Mouse (Mus musculus) embryonic facial prominence, embryonic 15.5 days (tissue): Measurements from ENCODE around the gene Slc2a8. TPM values are rescaled to one million over a fixed set of nuclear protein-coding genes. Genes with fewer than 3 reads are reported as not detected.

Source experiments
- ATAC-seq: fragments of 200-750 bp; cut with Nextera tagmentation; 2 replicates; pipeline ENCODE4 v1.8.0; 2017; ENCODE audit warnings: low read depth, moderate TSS enrichment; ENCODE audit not compliant: insufficient number of reproducible peaks, low FRiP score, low TSS enrichment
- H3K27ac ChIP-seq: fragments of 300-500 bp; sonication (generic); replicated peaks from 2 replicates; pipeline ENCODE4 v1.5.1; 2015; ENCODE audit warnings: mild to moderate bottlenecking, inconsistent platforms
- H3K27me3 ChIP-seq: fragments of 300-500 bp; sonication (generic); 2 replicates; pipeline ENCODE4 v1.6.1; 2015; ENCODE audit warnings: inconsistent platforms
- H3K36me3 ChIP-seq: fragments of 300-500 bp; sonication (generic); 2 replicates; pipeline ENCODE4 v1.6.1; 2015; ENCODE audit warnings: mild to moderate bottlenecking, inconsistent platforms
- H3K4me1 ChIP-seq: fragments of 300-500 bp; sonication (generic); 2 replicates; pipeline ENCODE4 v1.6.1; 2015; ENCODE audit warnings: inconsistent platforms
- H3K4me2 ChIP-seq: fragments of 300-500 bp; sonication (generic); replicated peaks from 2 replicates; pipeline ENCODE4 v1.6.1; 2015; ENCODE audit warnings: mild to moderate bottlenecking, inconsistent platforms
- H3K4me3 ChIP-seq: fragments of 300-500 bp; sonication (generic); replicated peaks from 2 replicates; pipeline ENCODE4 v1.5.1; 2015; ENCODE audit warnings: mild to moderate bottlenecking, inconsistent platforms
- H3K9ac ChIP-seq: fragments of 300-500 bp; sonication (generic); 2 replicates; pipeline ENCODE4 v1.6.1; 2015; ENCODE audit warnings: inconsistent platforms
- H3K9me3 ChIP-seq: fragments of 300-500 bp; sonication (generic); replicated peaks from 2 replicates; pipeline ENCODE4 v1.6.1; 2016; ENCODE audit warnings: inconsistent platforms
- WGBS: fragments of 180-500 bp; shearing (Covaris S2); methylation state at CpG from one replicate; pipeline ENCODE4 v1.1.7; 2015; 5-methylcytosine and 5-hydroxymethylcytosine counted together
- polyA plus RNA-seq: library from polyadenylated mRNA; unstranded; fragments of >200 nt; fragmentation: Nextera tagmentation; extraction: Ambion mirVana; gene quantifications from 2 replicates; pipeline ENCODE4 v1.2.1, GENCODE M21; 2015

Slc2a8 gene
- polyA plus RNA-seq, 1 experiment from 2014 or later: 25.2 TPM

DNA sequence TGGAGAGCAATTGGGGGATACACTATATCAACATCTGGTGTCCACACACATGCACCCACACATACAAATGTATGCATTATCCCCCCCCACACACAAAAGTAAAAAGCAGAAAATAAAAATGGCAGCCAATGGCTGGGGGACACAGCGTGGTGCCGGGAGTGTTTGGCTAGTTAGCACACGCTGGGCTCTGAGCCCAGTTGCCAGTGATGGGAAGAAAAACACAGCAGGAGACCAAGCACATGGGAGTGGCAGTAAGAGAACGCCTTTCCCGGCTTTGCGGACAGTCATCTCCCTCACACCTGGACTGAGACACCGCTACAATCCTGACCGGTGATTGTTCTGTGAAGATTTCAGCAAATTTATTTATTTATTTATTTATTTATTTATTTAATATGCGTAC, 10.6 kb downstream of the Slc2a8 start:
- H3K4me1 ChIP-seq: peaks cover 9% of the 10 kb centered on the region
- H3K9me3 ChIP-seq: no peaks in the 10 kb centered on the region
- ATAC-seq: no peak
- peaks cover 27% of the 10 kb centered on the region for H3K36me3 ChIP-seq
- no peak overlapping the region for H3K9ac ChIP-seq
- no peaks in the 10 kb centered on the region for H3K27me3 ChIP-seq
- no peak overlapping the region for H3K4me2 ChIP-seq
- 54% methylated on average over 9 of the region's 9 CpGs for WGBS
- H3K27ac ChIP-seq: no peak overlapping the region
- no peak overlapping the region for H3K4me3 ChIP-seq

GRCm38 (mm10) chr2:32969326-32969725, 12.6 kb downstream of the Slc2a8 start:
- peaks cover 21% of the 10 kb centered on the region for H3K36me3 ChIP-seq
- no peak for ATAC-seq
- no peak overlapping the region for H3K27ac ChIP-seq
- no peak overlapping the region for H3K4me2 ChIP-seq
- H3K27me3 ChIP-seq: no peaks in the 10 kb centered on the region
- 86% methylated on average over 8 of the region's 8 CpGs for WGBS
- no peaks in the 10 kb centered on the region for H3K9me3 ChIP-seq
- H3K9ac ChIP-seq: no peak overlapping the region
- no peak overlapping the region for H3K4me3 ChIP-seq
- H3K4me1 ChIP-seq: peaks cover 21% of the 10 kb centered on the region

- H3K4me2 ChIP-seq: peak overlapping the region; percentile 74
- H3K4me1 ChIP-seq: peaks cover 32% of the 10 kb centered on the region
- 83% methylated on average over 9 of the region's 9 CpGs for WGBS
- ATAC-seq: no peak
- no peak overlapping the region for H3K9ac ChIP-seq
- H3K4me3 ChIP-seq: peak overlapping the region; percentile 64
- no peak overlapping the region for H3K27ac ChIP-seq
- H3K27me3 ChIP-seq: no peaks in the 10 kb centered on the region
- peaks cover 22% of the 10 kb centered on the region for H3K36me3 ChIP-seq
- H3K9me3 ChIP-seq: no peaks in the 10 kb centered on the region
These were observed 13.8 kb downstream of the Slc2a8 start for GRCm38 (mm10) chr2:32968024-32968614.

DNA sequence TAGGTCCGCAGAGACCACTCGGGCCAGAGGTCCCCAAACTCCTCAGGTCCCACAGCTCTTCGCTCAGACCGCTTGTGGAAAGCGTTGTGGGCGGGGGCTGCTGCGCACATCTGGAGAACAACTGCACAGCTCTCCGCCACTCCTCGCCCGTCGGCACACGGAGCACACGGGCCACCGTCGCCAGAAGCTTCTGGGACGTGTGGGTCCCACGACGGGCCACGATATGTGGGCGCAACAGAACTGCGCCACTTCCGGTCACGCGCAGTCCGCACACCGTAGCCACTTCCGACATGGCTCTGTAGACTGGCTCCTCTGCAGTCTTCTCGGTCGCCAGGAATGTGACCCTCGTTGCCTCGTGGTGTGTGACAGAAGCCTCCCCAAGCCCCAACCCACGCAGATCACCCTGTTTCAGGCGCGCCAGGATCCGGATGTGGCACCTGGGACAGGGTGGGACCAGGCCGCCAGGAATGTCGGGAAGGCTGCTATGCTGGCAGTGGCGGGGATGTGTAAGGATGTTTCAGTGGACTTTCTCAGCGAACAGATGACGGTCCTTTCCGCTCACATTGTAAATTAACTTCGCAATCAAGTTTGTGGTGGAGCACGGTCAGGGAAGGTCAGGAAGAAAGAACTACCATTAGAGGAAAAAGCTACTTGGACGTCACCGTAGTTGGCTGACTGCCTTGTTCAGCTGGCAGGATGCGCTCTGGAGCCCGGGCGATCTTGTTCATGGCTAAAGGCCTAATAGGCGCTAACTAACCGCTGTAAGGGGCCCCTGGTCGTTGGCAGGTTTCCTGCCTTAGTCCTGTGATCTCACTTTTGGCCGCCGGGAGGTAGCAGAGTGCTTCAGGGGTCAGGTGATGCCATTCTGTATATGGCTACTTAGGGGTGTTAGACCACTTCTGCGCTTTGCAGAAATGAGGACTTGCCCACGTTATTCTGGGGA, 14.9 kb downstream of the Slc2a8 start:
- peak overlapping the region; percentile 98 for H3K27ac ChIP-seq
- H3K36me3 ChIP-seq: peaks cover 25% of the 10 kb centered on the region
- no peaks in the 10 kb centered on the region for H3K27me3 ChIP-seq
- H3K4me1 ChIP-seq: peaks cover 38% of the 10 kb centered on the region
- H3K9ac ChIP-seq: peak overlapping the region; percentile 74
- peak overlapping the region; percentile 64 for H3K4me3 ChIP-seq
- WGBS: under 1% methylated on average over 55 of the region's 55 CpGs
- peak overlapping the region; percentile 74 for H3K4me2 ChIP-seq
- no peaks in the 10 kb centered on the region for H3K9me3 ChIP-seq
- ATAC-seq: peak; percentile 84

DNA sequence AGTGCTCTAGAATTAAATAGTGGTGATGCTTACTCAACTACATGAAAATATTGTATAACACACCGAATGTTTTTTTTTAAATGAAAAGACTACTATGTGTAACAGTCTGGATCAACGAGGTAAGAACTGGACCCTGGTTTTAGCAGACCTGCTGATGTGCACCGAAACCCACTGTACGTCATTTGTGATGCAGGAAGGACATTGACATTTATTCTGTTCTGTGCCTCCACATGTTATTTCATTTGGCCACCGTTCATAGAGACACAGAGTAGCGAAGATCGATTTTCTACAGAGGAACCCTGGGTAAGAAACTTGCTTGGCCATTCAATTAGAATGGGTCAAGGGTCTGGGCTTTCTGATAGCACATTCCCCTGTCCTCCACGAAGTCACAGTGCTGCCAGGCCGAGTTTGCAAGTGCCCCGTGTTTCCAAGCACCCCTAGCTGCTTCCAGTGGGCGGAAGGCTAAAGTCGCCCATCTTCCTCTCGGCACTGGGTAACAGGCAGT, 15.6 kb downstream of the Slc2a8 start:
- Histone ChIP-seq H3K4me1 (peaks cover 38% of the 10 kb centered on the region), H3K9ac (peak overlapping the region; percentile 74), H3K27me3 (no peaks in the 10 kb centered on the region), H3K27ac (peak overlapping the region; percentile 98), H3K36me3 (peaks cover 25% of the 10 kb centered on the region), H3K9me3 (no peaks in the 10 kb centered on the region), H3K4me2 (peak overlapping the region; percentile 74), H3K4me3 (peak overlapping the region; percentile 64)
- WGBS: 10% methylated on average over 13 of the region's 13 CpGs
- ATAC-seq: no peak

- peak overlapping the region; percentile 98; the same call in 1 of the 2 replicates for H3K27ac ChIP-seq
- peaks cover 25% of the 10 kb centered on the region for H3K36me3 ChIP-seq
- H3K9ac ChIP-seq: no peak overlapping the region
- WGBS: 19% methylated on average over 7 of the region's 7 CpGs
- peak overlapping the region; percentile 74 for H3K4me2 ChIP-seq
- peak overlapping the region; percentile 64; the same call in 1 of the 2 replicates for H3K4me3 ChIP-seq
- no peak for ATAC-seq
- no peaks in the 10 kb centered on the region for H3K9me3 ChIP-seq
- no peaks in the 10 kb centered on the region for H3K27me3 ChIP-seq
- peaks cover 43% of the 10 kb centered on the region for H3K4me1 ChIP-seq
These were observed 16.2 kb downstream of the Slc2a8 start for GRCm38 (mm10) chr2:32965511-32966183.

DNA sequence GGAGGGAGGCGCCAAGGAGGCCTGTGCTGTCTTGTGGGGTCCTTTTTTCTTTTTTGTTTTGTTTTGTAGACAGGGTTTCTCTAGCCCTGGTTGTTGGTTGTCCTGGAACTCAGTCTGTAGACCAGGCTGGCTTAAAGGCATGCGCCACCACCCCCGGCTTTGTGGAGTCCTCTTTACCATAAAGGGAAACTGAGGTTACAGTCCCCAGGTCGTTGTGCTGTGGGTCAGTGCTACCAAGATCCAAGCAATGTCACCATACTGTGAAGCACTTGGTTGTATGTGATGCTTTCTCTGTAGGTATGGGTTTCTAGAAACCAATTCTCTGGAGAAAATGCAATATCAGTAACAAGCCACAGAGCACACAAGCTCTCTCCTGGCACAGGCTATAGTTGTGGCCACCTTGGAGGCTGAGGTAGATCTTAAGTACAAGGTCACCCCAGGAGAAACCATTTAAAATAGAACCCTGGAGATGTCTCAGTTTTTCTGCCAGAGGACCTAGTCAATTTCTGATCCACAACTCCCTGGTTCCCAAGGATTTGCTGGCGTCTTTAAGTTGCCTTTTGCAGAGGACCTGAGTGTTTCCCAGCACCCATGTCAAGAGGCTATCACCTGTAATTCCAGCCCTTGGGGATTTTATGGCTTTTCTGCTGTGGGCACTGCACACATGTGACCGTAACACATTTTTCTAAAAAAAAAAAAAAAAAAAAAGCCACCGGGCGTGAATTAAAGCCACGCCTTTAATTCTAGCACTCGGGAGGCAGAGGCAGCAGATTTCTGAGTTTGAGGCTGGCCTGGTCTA, 17.0 kb downstream of the Slc2a8 start:
- Histone ChIP-seq H3K4me1 (peaks cover 48% of the 10 kb centered on the region), H3K4me2 (no peak overlapping the region), H3K27me3 (no peaks in the 10 kb centered on the region), H3K9me3 (no peaks in the 10 kb centered on the region), H3K4me3 (no peak overlapping the region), H3K27ac (peak overlapping the region; percentile 39; the same call in 1 of the 2 replicates), H3K36me3 (peaks cover 25% of the 10 kb centered on the region), H3K9ac (no peak overlapping the region)
- no peak for ATAC-seq
- 26% methylated on average over 10 of the region's 10 CpGs for WGBS

DNA sequence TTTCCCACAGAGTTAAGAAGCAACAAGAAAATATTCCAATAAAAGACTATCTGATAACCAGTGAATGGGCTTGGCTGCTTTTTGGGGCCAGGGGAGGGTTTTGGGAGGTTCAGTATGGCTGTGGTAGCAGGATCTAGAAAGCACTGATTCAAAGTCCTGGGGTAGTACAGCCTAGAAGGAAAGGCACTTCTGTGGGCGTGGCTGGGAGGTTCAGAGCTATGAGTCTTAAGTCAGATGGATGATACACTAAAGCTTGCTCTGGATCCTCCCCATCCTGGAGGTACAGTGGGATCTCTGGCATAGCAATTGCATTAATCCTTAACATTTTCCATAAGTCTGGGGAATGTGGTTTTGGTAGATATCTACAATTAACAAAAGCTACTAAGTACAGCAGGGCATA, 17.9 kb downstream of the Slc2a8 start:
- Histone ChIP-seq H3K4me3 (peak overlapping the region; percentile 64; the same call in 1 of the 2 replicates), H3K9ac (no peak overlapping the region), H3K9me3 (no peaks in the 10 kb centered on the region), H3K27me3 (no peaks in the 10 kb centered on the region), H3K36me3 (peaks cover 25% of the 10 kb centered on the region), H3K27ac (0 out of 2 replicates have a peak overlapping the region, but pooled peaks have one; percentile 89), H3K4me1 (peaks cover 48% of the 10 kb centered on the region), H3K4me2 (no peak overlapping the region)
- WGBS: 76% methylated on average over 1 of the region's 1 CpGs
- ATAC-seq: no peak

DNA sequence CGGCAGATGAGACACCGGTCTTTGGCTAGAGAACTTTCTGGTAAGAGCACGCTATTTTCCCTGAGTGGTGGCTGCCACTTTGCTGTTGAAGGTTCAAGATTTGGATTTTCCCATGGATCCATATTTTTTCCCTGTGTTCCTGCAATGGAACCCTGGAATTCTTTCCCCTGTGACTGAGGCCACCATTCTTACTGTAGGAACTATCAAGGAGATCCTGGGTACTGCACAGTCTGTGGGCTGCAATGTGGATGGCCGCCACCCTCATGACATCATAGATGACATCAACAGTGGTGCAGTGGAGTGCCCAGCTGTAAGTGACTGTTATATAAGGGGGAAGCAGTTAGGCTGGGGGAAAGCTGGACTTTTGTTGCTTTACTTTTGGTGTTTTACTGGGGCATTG, 18.3 kb downstream of the Slc2a8 start:
- Histone ChIP-seq H3K27ac (0 out of 2 replicates have a peak overlapping the region, but pooled peaks have one; percentile 89), H3K9me3 (no peaks in the 10 kb centered on the region), H3K36me3 (peaks cover 25% of the 10 kb centered on the region), H3K4me3 (peak overlapping the region; percentile 64), H3K27me3 (no peaks in the 10 kb centered on the region), H3K4me2 (peak overlapping the region; percentile 58), H3K9ac (no peak overlapping the region), H3K4me1 (peaks cover 48% of the 10 kb centered on the region)
- WGBS: 61% methylated on average over 4 of the region's 4 CpGs
- ATAC-seq: no peak

- WGBS: 4% methylated on average over 9 of the region's 9 CpGs
- Histone ChIP-seq H3K4me3 (peak overlapping the region; percentile 64), H3K4me1 (peaks cover 46% of the 10 kb centered on the region), H3K36me3 (peaks cover 25% of the 10 kb centered on the region), H3K4me2 (peak overlapping the region; percentile 58), H3K27ac (peak overlapping the region; percentile 89), H3K9ac (peak overlapping the region; percentile 70), H3K9me3 (no peaks in the 10 kb centered on the region), H3K27me3 (no peaks in the 10 kb centered on the region)
- ATAC-seq: no peak
These were observed 19.0 kb downstream of the Slc2a8 start for GRCm38 (mm10) chr2:32962875-32963220.
